Mouse (Mus musculus): ENCODE data around the gene Btg3. TPM values are rescaled to one million over a fixed set of nuclear protein-coding genes. Genes with fewer than 3 reads are reported as not detected.
"Not testable (repeated sequence)": the region's sequence is repeated elsewhere in the genome, so short reads cannot be mapped to it uniquely, and the experiment has no call there.

The Btg3 gene
- polyA plus RNA-seq, 1 experiment from 2014 or later = 42.9 TPM

DNA sequence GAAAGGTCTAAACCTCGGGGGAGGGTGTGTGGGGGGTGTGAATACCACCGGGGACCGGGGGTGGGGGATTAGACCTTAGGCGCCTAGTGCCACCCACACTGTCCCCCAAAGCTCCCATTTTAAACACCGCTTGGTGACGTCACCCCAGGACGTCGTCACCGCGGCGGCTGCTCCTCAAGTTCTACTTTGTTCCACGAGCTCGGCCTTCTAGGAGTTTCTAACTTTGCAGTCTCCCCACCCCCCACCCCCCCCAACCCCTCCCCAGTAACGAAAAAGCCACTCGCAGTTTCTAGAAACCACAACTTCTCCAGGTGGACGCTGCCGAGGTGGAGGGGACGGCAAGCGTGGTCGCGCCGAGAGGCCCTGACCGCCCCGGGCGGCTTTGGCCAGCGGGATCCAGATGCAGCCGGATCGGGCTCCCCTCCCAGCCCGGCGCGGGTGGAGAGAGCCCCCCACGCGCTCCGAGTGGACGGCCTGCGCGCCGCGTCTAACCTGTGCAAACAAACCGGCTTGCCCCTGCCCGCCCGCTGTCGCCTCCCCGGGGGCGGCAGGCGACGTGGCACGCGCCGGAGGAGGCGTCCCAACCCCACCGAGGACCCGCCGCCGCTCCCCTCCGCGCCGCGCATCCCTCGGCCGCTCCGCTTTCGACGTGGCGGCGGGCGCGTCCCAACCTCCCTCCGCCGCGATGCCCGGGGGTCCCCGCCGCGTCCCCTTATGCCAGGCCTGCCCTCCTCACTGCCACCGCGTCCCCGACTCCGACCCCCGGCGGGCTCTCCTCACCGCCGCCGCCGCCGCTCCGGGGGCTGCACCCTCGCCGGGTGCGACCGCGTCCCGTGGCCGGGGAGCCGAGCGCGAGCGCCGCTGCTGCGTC is 936 bp downstream of the Btg3 start:
- Histone ChIP-seq H3K9me3 (no peaks in the 10 kb centered on the region), H3K4me1 (peaks cover 19% of the 10 kb centered on the region), H3K36me3 (peaks cover 11% of the 10 kb centered on the region), H3K27ac (peak overlapping the region; percentile 81), H3K4me3 (peak overlapping the region; percentile 92), H3K4me2 (replicated peaks) (peak overlapping the region; percentile 76), H3K9ac (peak overlapping the region; percentile 95), H3K27me3 (no peaks in the 10 kb centered on the region)
- peak; percentile 60 for ATAC-seq (ENCODE audit: low FRiP score, low read depth)
- under 1% methylated on average over 85 of the region's 100 CpGs for WGBS

DNA sequence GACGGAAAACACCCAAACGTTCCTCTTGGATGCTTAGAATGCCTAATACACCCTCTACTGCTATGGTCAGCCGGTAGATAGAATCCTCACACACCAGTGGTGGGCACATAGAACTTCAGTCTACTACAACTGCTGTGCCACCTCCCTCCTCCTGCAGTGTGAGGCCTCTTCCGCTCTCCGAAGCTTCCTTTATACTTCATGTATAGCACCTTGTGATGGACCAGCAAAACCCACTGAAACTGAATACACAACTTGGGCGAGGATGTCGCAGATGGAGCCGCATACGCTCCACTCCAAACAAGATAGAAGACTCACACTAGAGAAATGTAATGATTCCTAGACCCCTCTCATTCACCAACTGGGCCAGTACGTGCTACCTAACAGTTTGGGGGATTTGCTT is 1.8 kb downstream of the Btg3 start:
- Histone ChIP-seq H3K9ac (peak overlapping the region; percentile 95), H3K27me3 (no peaks in the 10 kb centered on the region), H3K4me3 (peak overlapping the region; percentile 92), H3K4me1 (peaks cover 19% of the 10 kb centered on the region), H3K27ac (no peak overlapping the region), H3K36me3 (peaks cover 15% of the 10 kb centered on the region), H3K4me2 (replicated peaks) (peak overlapping the region; percentile 76), H3K9me3 (no peaks in the 10 kb centered on the region)
- 59% methylated on average over 10 of the region's 10 CpGs for WGBS
- no peak for ATAC-seq (ENCODE audit: low FRiP score, low read depth)

DNA sequence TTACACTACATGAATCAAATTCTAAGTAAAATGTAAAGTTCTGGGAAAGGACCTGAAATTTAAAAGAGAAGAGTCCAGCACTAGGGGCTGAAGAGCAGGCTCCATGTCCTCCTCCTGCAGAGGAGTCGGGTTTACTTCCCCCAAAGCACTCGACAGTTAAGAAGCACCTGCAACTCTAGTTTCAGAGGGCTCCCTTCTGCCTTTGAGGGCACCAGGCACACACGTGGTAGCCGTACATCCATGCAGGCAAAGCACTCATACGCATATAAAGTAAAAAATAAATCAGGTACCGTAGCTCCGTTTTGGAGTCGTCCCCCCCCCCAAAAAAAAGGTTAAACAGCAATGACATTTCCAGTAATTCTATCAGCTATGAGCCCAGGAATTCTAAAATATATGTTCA is 3.2 kb downstream of the Btg3 start:
- H3K4me1 ChIP-seq = peaks cover 19% of the 10 kb centered on the region
- no peak overlapping the region for H3K4me3 ChIP-seq
- H3K4me2 ChIP-seq (replicated peaks) = no peak overlapping the region; the same call in 1 of the 2 replicates
- peaks cover 23% of the 10 kb centered on the region for H3K36me3 ChIP-seq
- no peaks in the 10 kb centered on the region for H3K9me3 ChIP-seq
- H3K9ac ChIP-seq = no peak overlapping the region
- 68% methylated on average over 8 of the region's 8 CpGs for WGBS
- H3K27ac ChIP-seq = no peak overlapping the region
- no peak for ATAC-seq (ENCODE audit: low FRiP score, low read depth)
- H3K27me3 ChIP-seq = no peaks in the 10 kb centered on the region

- Histone ChIP-seq H3K27me3 (no peaks in the 10 kb centered on the region), H3K27ac (no peak overlapping the region), H3K4me2 (replicated peaks) (no peak overlapping the region), H3K4me3 (no peak overlapping the region), H3K4me1 (peaks cover 19% of the 10 kb centered on the region), H3K36me3 (peaks cover 30% of the 10 kb centered on the region), H3K9ac (no peak overlapping the region), H3K9me3 (no peaks in the 10 kb centered on the region)
- ATAC-seq (ENCODE audit: low FRiP score, low read depth) = no peak
- 90% methylated on average over 5 of the region's 5 CpGs for WGBS
Measured at GRCm38 (mm10) chr16:78372786-78373185, 4.2 kb downstream of the Btg3 start.

DNA sequence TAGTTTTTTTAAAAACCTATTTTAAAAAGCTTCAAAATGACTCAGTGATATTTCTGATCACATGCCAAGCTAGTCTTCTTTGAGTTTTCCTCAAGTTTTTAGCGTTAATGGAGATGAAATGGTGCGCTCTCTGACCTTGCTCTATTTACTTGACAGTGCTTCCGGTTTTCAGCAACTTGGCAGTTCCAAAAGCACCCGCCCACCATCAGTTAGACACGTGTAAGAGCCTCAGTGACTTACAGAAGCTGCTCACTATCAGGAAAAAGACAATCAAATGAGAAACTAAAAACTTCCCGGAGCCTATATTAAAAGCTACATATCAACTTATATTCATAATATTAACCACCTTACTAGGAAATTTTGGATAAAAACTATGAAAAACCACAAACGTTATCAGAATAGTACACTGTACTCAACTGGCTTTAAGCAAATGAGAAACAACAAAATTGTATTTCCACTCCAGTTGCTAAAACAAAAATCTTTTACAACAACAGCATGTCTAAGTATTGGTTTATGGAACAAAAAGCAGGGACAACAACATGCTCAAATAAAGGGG is 5.4 kb downstream of the Btg3 start:
- H3K36me3 ChIP-seq = peaks cover 42% of the 10 kb centered on the region
- no peak overlapping the region for H3K4me2 ChIP-seq (replicated peaks)
- H3K27me3 ChIP-seq = no peaks in the 10 kb centered on the region
- no peak overlapping the region for H3K9ac ChIP-seq
- WGBS = 85% methylated on average over 7 of the region's 7 CpGs
- no peaks in the 10 kb centered on the region for H3K9me3 ChIP-seq
- no peak overlapping the region for H3K4me3 ChIP-seq
- no peak overlapping the region for H3K27ac ChIP-seq
- peaks cover 16% of the 10 kb centered on the region for H3K4me1 ChIP-seq
- ATAC-seq (ENCODE audit: low FRiP score, low read depth) = no peak

- ATAC-seq (ENCODE audit: low FRiP score, low read depth); H3K9ac ChIP-seq; H3K27me3 ChIP-seq; H3K4me1 ChIP-seq; H3K9me3 ChIP-seq; H3K27ac ChIP-seq; H3K4me3 ChIP-seq; H3K4me2 ChIP-seq (replicated peaks): not testable (repeated sequence)
- WGBS = 94% methylated on average over 9 of the region's 9 CpGs
- peaks cover 60% of the 10 kb centered on the region for H3K36me3 ChIP-seq
Measured at GRCm38 (mm10) chr16:78364554-78364953, 12.4 kb downstream of the Btg3 start.

GRCm38 (mm10) chr16:78361466-78361865 is 15.5 kb downstream of the Btg3 start:
- no peak for ATAC-seq (ENCODE audit: low FRiP score, low read depth)
- Histone ChIP-seq H3K4me1 (no peaks in the 10 kb centered on the region), H3K4me2 (replicated peaks) (no peak overlapping the region), H3K4me3 (no peak overlapping the region), H3K27ac (no peak overlapping the region), H3K9me3 (no peaks in the 10 kb centered on the region), H3K9ac (no peak overlapping the region), H3K27me3 (no peaks in the 10 kb centered on the region), H3K36me3 (peaks cover 53% of the 10 kb centered on the region)
- 87% methylated on average over 4 of the region's 4 CpGs for WGBS

GRCm38 (mm10) chr16:78357757-78358156 is 19.2 kb downstream of the Btg3 start:
- Histone ChIP-seq H3K4me1 (no peaks in the 10 kb centered on the region), H3K4me2 (replicated peaks) (no peak overlapping the region), H3K9ac (no peak overlapping the region), H3K27ac (no peak overlapping the region), H3K9me3 (no peaks in the 10 kb centered on the region), H3K27me3 (no peaks in the 10 kb centered on the region), H3K36me3 (peaks cover 37% of the 10 kb centered on the region), H3K4me3 (no peak overlapping the region)
- ATAC-seq (ENCODE audit: low FRiP score, low read depth) = no peak
- 93% methylated on average over 3 of the region's 3 CpGs for WGBS

- peaks cover 13% of the 10 kb centered on the region for H3K36me3 ChIP-seq
- H3K4me1 ChIP-seq = peaks cover 20% of the 10 kb centered on the region
- H3K4me3 ChIP-seq = no peak overlapping the region
- no peak overlapping the region for H3K4me2 ChIP-seq (replicated peaks)
- WGBS = 77% methylated on average over 13 of the region's 13 CpGs
- no peak overlapping the region for H3K9ac ChIP-seq
- H3K27ac ChIP-seq = no peak overlapping the region
- H3K9me3 ChIP-seq = no peaks in the 10 kb centered on the region
- no peaks in the 10 kb centered on the region for H3K27me3 ChIP-seq
- no peak for ATAC-seq (ENCODE audit: low FRiP score, low read depth)
Measured at GRCm38 (mm10) chr16:78347328-78347926, 29.6 kb downstream of the Btg3 start.

- ATAC-seq (ENCODE audit: low FRiP score, low read depth) = no peak
- 67% methylated on average over 2 of the region's 2 CpGs for WGBS
Measured at GRCm38 (mm10) chr16:78346662-78347327, 30.2 kb downstream of the Btg3 start.

GRCm38 (mm10) chr16:78343792-78344191 is 33.2 kb downstream of the Btg3 start:
- Histone ChIP-seq H3K27ac (peak overlapping the region; percentile 33; the same call in 1 of the 2 replicates), H3K27me3 (no peaks in the 10 kb centered on the region), H3K4me2 (replicated peaks) (peak overlapping the region; percentile 42), H3K9ac (no peak overlapping the region), H3K9me3 (no peaks in the 10 kb centered on the region), H3K4me1 (peaks cover 20% of the 10 kb centered on the region), H3K4me3 (no peak overlapping the region), H3K36me3 (peaks cover 1% of the 10 kb centered on the region; the same call in 1 of the 2 replicates)
- 14% methylated on average over 6 of the region's 6 CpGs for WGBS
- peak; percentile 82 for ATAC-seq (ENCODE audit: low FRiP score, low read depth)

More at GRCm38 (mm10) chr16:78346662-78347327, 30.2 kb downstream of the Btg3 start:
- no peak overlapping the region for H3K4me2 ChIP-seq (replicated peaks)
- H3K9ac ChIP-seq = no peak overlapping the region
- H3K27me3 ChIP-seq = no peaks in the 10 kb centered on the region
- peaks cover 20% of the 10 kb centered on the region for H3K4me1 ChIP-seq
- H3K36me3 ChIP-seq = peaks cover 13% of the 10 kb centered on the region
- no peaks in the 10 kb centered on the region for H3K9me3 ChIP-seq
- no peak overlapping the region for H3K4me3 ChIP-seq
- no peak overlapping the region for H3K27ac ChIP-seq

DNA sequence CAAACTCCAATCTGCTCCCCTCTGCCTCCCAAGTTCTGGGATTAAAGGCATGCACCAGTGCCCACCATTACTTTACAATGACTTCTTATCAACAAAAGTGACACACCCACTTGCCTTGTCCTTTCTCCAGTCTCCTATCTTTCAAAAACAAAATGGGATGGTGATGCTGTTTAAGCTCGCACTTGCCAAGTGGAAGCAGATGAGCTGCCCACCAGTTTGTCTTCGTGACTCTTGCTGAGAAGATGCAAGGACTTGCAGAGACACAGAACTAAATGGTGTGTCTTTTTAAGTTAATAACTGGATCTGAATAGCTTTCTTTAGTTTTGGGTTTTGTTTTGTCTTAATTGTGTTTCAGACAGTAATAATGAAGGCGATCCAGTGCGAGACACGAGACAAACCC is 34.2 kb downstream of the Btg3 start:
- no peak for ATAC-seq (ENCODE audit: low FRiP score, low read depth)
- no peak overlapping the region for H3K4me2 ChIP-seq (replicated peaks)
- H3K9ac ChIP-seq = no peak overlapping the region
- H3K9me3 ChIP-seq = no peaks in the 10 kb centered on the region
- WGBS = 91% methylated on average over 5 of the region's 5 CpGs
- H3K36me3 ChIP-seq = no peaks in the 10 kb centered on the region
- no peaks in the 10 kb centered on the region for H3K27me3 ChIP-seq
- no peak overlapping the region for H3K4me3 ChIP-seq
- H3K4me1 ChIP-seq = peaks cover 20% of the 10 kb centered on the region
- no peak overlapping the region for H3K27ac ChIP-seq

Data from limb, embryonic 13.5 days (tissue).